Mouse (Mus musculus) forebrain, embryonic 12.5 days (tissue): Measurements from ENCODE around the gene Gm17657. TPM values are rescaled to one million over a fixed set of nuclear protein-coding genes. Genes with fewer than 3 reads are reported as not detected.
A peak's percentile ranks its signal among the peaks of the same experiment; 100 is the strongest.
"Not testable (repeated sequence)": the region's sequence is repeated elsewhere in the genome, so short reads cannot be mapped to it uniquely, and the experiment has no call there.

Experiments
- ATAC-seq: fragments of 200-750 bp; cut with Nextera tagmentation; 2 replicates; pipeline ENCODE4 v1.8.0; 2017; ENCODE audit warnings: moderate TSS enrichment; ENCODE audit not compliant: low FRiP score
- H3K27ac ChIP-seq: fragments of 300-500 bp; sonication (generic); 2 replicates; pipeline ENCODE4 v1.5.1; 2016; ENCODE audit warnings: mild to moderate bottlenecking
- H3K27me3 ChIP-seq: fragments of 300-500 bp; sonication (generic); 2 replicates; pipeline ENCODE4 v1.6.1; 2016; ENCODE audit warnings: mild to moderate bottlenecking
- H3K36me3 ChIP-seq: fragments of 300-500 bp; sonication (generic); replicated peaks from 2 replicates; pipeline ENCODE4 v1.6.1; 2016; ENCODE audit warnings: mild to moderate bottlenecking
- H3K4me1 ChIP-seq: fragments of 300-500 bp; sonication (generic); 2 replicates; pipeline ENCODE4 v1.6.1; 2016
- H3K4me2 ChIP-seq: fragments of 300-500 bp; sonication (generic); 2 replicates; pipeline ENCODE4 v1.6.1; 2016; ENCODE audit warnings: mild to moderate bottlenecking, moderate library complexity
- H3K4me3 ChIP-seq: fragments of 300-500 bp; sonication (generic); replicated peaks from 2 replicates; pipeline ENCODE4 v1.5.1; 2016; ENCODE audit warnings: mild to moderate bottlenecking
- H3K9ac ChIP-seq: fragments of 300-500 bp; sonication (generic); 2 replicates; pipeline ENCODE4 v1.6.1; 2016; ENCODE audit warnings: mild to moderate bottlenecking
- H3K9me3 ChIP-seq: fragments of 300-500 bp; sonication (generic); 2 replicates; pipeline ENCODE4 v1.6.1; 2016
- WGBS: fragments of 180-500 bp; shearing (Covaris S2); methylation state at CpG from one replicate; pipeline ENCODE4 v1.1.7; 2016; 5-methylcytosine and 5-hydroxymethylcytosine counted together
- polyA plus RNA-seq: library from polyadenylated mRNA; unstranded; fragments of >200 nt; fragmentation: Nextera tagmentation; extraction: Ambion mirVana; gene quantifications from 2 replicates; pipeline ENCODE4 v1.2.1, GENCODE M21; 2016

Gm17657 gene
- polyA plus RNA-seq, 1 experiment from 2014 or later: not detected

DNA sequence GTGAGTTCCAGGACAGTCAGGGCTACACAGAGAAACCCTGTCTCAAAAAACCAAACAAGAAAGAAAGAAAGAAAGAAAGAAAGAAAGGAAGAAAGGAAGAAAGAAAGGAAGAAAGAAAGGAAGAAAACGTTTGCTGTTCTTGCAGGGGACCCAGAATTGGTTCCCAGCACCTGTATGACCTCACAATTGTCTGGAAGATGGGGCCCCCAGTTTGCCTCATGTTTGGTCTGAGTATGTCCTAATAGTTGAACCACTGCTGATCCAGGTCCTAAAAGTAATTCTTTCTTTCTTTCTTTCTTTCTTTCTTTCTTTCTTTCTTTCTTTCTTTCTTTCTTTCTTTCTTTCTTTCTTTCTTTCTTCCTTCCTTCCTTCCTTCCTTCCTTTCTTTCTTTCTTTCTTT, 52.0 kb downstream of the Gm17657 start:
- ATAC-seq, H3K9me3 ChIP-seq, H3K4me3 ChIP-seq, H3K27ac ChIP-seq, H3K4me2 ChIP-seq, H3K9ac ChIP-seq: not testable (repeated sequence)
- H3K4me1 ChIP-seq: peaks cover 19% of the 10 kb centered on the region
- peaks cover 17% of the 10 kb centered on the region for H3K36me3 ChIP-seq
- 65% methylated on average over 1 of the region's 1 CpGs for WGBS
- H3K27me3 ChIP-seq: peaks cover 14% of the 10 kb centered on the region

DNA sequence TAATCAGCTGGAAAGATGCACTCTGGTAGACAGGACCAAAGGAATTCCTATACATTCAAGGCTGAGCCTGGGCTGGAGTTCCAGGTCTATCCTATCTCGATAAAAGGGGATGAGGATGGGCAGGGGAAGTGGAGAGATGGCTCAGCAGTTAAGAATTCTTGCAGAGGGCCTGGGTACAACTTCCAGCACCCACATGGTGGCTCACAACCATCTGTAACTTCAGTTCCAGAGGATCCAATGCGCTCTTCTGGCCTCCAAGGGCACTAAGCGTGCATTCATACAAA, 52.4 kb downstream of the Gm17657 start:
- peaks cover 17% of the 10 kb centered on the region for H3K36me3 ChIP-seq
- H3K27ac ChIP-seq: no peak overlapping the region
- no peak for ATAC-seq
- WGBS: 85% methylated on average over 3 of the region's 3 CpGs
- H3K4me2 ChIP-seq: no peak overlapping the region
- H3K9ac ChIP-seq: no peak overlapping the region
- H3K4me1 ChIP-seq: peaks cover 20% of the 10 kb centered on the region
- no peaks in the 10 kb centered on the region for H3K9me3 ChIP-seq
- no peak overlapping the region for H3K4me3 ChIP-seq
- H3K27me3 ChIP-seq: peaks cover 10% of the 10 kb centered on the region

DNA sequence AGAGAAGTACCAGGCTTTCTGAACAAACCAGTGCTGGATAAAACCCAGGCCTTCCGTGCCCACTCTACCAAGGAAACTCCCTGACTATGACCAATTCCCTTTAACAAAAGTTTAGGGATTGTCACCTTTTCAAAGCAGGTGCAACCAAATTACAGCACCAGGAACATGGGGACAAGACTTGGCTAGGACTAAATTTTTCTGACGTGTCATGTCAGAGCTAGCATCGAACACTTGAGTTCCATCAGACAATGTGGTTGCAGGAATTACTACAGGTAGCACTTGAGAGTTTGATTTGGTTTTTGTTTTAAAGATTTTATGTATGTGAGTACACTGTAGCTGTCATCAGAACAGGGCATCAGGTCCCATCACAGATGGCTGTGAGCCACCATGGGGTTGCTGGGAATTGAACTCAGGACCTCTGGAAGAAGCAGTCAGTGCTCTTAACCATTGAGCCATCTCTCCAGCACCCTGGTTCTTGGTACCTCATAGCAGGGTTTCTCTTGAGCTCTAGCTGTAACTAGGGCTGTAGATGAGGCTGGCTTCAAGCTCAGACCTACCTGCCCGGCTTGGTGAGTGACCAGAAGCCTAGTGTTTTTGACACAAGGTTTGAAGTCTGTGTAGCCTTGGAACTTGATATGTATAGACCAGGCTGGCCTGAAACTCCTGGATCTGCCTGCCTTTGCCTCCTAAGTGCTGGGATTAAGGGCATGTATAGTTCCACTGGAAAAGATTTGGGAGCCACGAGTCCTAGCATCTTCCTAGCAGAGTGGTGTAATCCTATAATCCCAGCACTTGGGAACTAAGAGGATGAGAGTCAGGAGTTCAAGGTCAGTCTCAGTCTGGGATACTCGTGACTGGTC, 53.0 kb downstream of the Gm17657 start:
- peaks cover 17% of the 10 kb centered on the region for H3K36me3 ChIP-seq
- WGBS: 84% methylated on average over 6 of the region's 6 CpGs
- no peak overlapping the region for H3K4me3 ChIP-seq
- H3K9ac ChIP-seq: no peak overlapping the region
- no peak overlapping the region for H3K4me2 ChIP-seq
- H3K9me3 ChIP-seq: no peaks in the 10 kb centered on the region
- no peak overlapping the region for H3K27ac ChIP-seq
- no peak for ATAC-seq
- H3K4me1 ChIP-seq: peaks cover 26% of the 10 kb centered on the region
- H3K27me3 ChIP-seq: peaks cover 7% of the 10 kb centered on the region; the same call in 1 of the 2 replicates

DNA sequence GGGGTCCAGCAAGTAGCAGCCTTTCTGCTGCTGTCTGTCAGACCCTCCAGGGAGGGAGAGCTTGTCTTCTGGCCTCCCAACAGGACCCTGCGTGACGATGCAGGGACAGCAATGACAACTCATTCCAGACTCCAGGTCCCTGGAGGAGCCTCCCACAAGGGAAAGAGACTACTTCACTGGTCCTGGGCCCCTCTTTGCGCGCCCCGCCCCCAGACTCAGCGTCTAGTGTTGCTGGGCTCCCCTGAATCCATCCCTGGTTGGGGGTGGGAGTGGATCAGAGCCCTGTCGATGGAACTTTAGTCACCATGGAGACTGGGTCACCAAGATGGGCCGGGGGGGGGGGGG, 54.7 kb downstream of the Gm17657 start:
- Histone ChIP-seq H3K4me1 (peaks cover 26% of the 10 kb centered on the region), H3K9ac (no peak overlapping the region), H3K27ac (no peak overlapping the region), H3K27me3 (peaks cover 3% of the 10 kb centered on the region; the same call in 1 of the 2 replicates), H3K4me3 (no peak overlapping the region), H3K9me3 (no peaks in the 10 kb centered on the region), H3K36me3 (peaks cover 17% of the 10 kb centered on the region), H3K4me2 (no peak overlapping the region)
- WGBS: 59% methylated on average over 7 of the region's 8 CpGs
- ATAC-seq: no peak

DNA sequence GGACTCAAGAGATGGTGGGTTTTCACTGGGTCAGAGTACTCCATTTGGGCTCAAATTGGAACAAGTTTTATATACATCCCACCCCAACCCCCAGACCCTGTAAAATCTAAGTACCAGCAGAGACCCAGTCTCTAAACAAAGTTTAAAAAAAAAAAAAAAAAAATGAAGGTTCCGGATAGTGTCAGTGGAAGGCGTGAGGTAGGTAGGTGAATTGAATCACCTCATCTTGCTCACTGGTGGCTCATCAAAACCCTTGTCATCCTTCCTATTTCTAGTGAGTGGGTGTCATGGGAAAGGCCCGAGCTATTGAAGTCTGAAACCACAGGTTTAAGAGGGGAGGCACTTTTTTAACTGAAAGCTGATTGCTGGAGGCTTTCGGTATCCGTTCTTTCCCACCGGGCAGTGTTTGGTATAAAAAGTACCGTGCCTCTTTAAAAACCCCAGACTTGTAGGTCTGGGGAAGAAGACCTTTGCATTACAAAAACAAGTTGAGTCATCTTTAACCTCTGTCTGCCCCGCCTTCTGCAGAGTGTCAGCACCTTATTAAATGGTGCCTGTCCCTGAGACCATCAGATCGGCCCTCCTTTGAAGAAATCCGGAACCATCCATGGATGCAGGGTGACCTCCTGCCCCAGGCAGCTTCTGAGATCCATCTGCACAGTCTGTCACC, 55.2 kb downstream of the Gm17657 start:
- 80% methylated on average over 10 of the region's 10 CpGs for WGBS
- Histone ChIP-seq H3K9ac (no peak overlapping the region), H3K4me1 (peaks cover 30% of the 10 kb centered on the region), H3K4me3 (no peak overlapping the region), H3K27me3 (no peaks in the 10 kb centered on the region), H3K36me3 (peaks cover 17% of the 10 kb centered on the region), H3K27ac (no peak overlapping the region), H3K9me3 (no peaks in the 10 kb centered on the region), H3K4me2 (no peak overlapping the region)
- ATAC-seq: no peak

DNA sequence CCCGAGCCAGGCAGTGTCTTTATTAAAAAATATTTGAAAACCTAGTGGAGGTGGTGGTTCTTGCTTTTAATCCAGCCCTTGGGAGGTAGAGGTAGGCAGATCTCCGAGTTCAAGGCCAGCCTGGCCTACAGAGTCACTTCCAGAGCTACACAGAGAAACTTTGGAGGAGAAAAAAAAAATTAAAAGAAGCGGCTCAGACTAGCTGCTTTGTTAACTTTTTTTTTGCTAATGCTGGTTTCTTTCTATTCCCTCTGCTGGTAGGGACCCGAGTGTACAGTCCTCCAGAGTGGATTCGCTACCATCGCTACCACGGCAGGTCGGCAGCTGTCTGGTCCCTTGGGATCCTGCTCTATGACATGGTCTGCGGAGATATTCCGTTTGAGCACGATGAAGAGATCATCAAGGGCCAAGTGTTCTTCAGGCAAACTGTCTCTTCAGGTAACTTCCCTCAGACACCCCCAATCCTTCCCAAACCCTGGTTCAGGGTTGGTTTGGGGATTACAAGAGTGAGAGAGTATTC, 55.9 kb downstream of the Gm17657 start:
- H3K9ac ChIP-seq: no peak overlapping the region

DNA sequence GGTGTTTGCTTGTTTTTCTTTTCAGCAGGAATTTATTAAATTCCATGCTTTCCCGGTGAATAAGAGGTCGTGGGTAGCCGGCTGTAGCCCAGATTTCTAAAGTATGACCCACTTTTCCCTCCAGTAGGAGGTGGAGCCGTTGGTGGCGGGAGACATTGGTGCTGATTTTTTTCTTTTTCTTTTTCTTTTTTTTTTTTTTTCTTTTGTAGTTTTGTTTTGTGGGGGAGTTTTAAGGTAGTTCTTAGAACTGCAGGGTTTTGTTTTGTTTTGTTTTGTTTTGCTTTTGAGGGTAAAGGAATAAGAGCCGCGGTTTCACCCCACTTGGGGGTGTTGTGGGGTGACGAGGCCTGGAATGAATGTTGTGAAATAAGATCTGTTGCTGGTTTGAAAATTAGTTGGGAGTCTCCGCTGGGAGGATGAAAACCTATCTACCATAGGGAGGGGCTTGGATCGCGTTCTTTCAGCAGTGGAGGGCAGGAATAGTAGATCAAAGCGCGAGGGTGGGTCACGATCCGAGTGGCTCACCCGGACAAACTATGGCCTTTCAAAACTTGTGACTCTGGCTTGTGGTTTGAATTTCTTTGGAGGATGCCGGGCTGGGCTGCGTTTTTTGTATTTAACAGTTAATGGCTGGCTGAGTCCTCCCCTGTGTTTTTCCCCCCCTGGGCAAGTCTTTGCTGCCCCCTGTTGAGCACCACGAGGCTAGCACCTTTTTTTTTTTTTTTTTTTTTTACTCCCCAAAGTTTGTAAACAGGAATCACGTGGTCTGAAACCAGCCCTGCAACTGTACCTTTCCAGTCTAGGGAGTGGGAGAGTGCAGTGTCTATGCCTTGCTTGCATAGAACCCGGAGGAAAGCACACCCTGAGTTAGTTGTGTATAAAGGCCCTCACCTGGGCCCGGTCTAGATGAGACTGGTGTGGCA, 56.9 kb downstream of the Gm17657 start:
- H3K4me1 ChIP-seq: peaks cover 38% of the 10 kb centered on the region
- peak overlapping the region; percentile 84 for H3K4me2 ChIP-seq
- 3% methylated on average over 22 of the region's 22 CpGs for WGBS
- peak overlapping the region; percentile 90 for H3K4me3 ChIP-seq
- peak overlapping the region; percentile 96 for H3K27ac ChIP-seq
- ATAC-seq: no peak
- no peaks in the 10 kb centered on the region for H3K9me3 ChIP-seq
- peaks cover 17% of the 10 kb centered on the region for H3K36me3 ChIP-seq
- H3K9ac ChIP-seq: peak overlapping the region; percentile 95
- no peaks in the 10 kb centered on the region for H3K27me3 ChIP-seq

More for the DNA sequence above, 55.9 kb downstream of the Gm17657 start:
- no peak for ATAC-seq
- H3K4me1 ChIP-seq: peaks cover 37% of the 10 kb centered on the region
- peak overlapping the region; percentile 90; the same call in 1 of the 2 replicates for H3K4me3 ChIP-seq
- H3K4me2 ChIP-seq: no peak overlapping the region
- WGBS: 82% methylated on average over 11 of the region's 11 CpGs
- H3K36me3 ChIP-seq: peaks cover 17% of the 10 kb centered on the region
- no peak overlapping the region for H3K27ac ChIP-seq
- no peaks in the 10 kb centered on the region for H3K27me3 ChIP-seq
- no peaks in the 10 kb centered on the region for H3K9me3 ChIP-seq

DNA sequence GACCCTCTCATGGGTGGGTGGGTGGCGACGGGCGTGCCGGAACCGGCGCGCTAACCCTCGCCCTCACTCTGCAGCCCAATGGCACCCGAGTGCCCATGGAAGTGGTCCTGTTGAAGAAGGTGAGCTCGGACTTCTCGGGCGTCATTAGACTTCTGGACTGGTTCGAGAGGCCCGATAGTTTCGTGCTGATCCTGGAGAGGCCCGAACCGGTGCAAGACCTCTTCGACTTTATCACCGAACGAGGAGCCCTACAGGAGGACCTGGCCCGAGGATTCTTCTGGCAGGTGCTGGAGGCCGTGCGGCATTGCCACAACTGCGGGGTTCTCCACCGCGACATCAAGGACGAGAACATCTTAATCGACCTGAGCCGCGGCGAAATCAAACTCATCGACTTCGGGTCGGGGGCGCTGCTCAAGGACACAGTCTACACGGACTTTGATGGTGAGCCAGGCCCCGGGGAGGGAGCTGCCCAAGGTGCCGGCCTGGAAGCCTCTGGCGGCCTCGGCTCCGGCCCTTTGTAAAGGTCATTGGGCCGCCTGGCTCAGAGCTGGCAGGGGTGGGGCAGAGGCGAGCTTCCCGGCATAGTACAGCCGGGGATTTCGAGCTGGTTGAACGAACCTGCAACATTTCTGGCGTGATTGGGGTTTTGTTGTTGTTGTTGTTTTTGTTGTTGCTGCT, 57.7 kb downstream of the Gm17657 start:
- Histone ChIP-seq H3K27me3 (no peaks in the 10 kb centered on the region), H3K27ac (peak overlapping the region; percentile 96), H3K4me2 (peak overlapping the region; percentile 84), H3K36me3 (peaks cover 17% of the 10 kb centered on the region), H3K4me1 (peaks cover 38% of the 10 kb centered on the region), H3K4me3 (peak overlapping the region; percentile 90), H3K9me3 (no peaks in the 10 kb centered on the region), H3K9ac (peak overlapping the region; percentile 95)
- no peak for ATAC-seq
- WGBS: under 1% methylated on average over 48 of the region's 48 CpGs

DNA sequence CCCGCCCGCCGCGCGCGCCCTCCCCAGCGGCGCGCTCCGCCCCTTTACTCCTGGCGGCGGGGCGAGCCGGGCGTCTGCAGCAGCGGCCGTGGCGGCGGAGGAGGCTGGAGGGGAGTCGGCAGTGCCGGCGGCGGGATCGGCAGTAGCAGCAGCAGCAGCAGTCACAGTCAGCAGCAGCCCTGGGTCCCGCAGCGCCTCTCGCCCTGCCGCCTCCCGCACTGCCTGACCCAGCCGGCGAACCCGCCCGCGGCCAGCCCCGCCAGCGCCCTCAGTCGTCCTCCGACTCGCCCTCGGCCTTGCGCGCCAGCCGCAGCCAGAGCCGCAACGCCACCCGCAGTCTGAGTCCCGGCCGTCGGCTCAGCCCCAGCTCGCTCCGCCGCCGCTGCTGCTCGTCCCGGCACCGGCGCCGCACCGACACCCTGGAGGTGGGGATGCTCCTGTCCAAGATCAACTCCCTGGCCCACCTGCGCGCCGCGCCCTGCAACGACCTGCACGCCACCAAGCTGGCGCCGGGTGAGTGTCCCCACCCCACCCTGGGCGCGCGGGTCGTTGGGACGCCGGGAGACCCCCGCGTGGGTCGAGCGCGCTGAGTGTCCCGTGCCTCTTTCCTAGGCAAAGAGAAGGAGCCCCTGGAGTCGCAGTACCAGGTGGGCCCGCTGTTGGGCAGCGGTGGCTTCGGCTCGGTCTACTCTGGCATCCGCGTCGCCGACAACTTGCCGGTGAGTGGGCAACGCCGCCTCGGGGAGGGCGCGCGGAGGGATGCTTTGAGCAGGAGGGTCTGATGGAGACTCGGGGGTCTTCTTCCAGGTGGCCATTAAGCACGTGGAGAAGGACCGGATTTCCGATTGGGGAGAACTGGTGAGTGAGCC, 58.5 kb downstream of the Gm17657 start, which contains the start of gene Pim1:
Gene Pim1 (plus strand): TSS at position 41 of the 869 bp plus-strand sequence.
- H3K4me2 ChIP-seq: peak within 1 kb of the TSS; percentile 84
- H3K9ac ChIP-seq: peak within 1 kb of the TSS; percentile 95
- no peak; the same call in none of the 2 replicates for ATAC-seq
- under 1% methylated on average over 82 of the region's 99 CpGs for WGBS
- peak within 1 kb of the TSS; percentile 90 for H3K4me3 ChIP-seq
- no peaks in the 10 kb centered on the region for H3K27me3 ChIP-seq
- peaks cover 14% of the 10 kb centered on the region for H3K36me3 ChIP-seq
- no peaks in the 10 kb centered on the region for H3K9me3 ChIP-seq
- peak within 1 kb of the TSS; percentile 96 for H3K27ac ChIP-seq
- peaks cover 38% of the 10 kb centered on the region for H3K4me1 ChIP-seq

DNA sequence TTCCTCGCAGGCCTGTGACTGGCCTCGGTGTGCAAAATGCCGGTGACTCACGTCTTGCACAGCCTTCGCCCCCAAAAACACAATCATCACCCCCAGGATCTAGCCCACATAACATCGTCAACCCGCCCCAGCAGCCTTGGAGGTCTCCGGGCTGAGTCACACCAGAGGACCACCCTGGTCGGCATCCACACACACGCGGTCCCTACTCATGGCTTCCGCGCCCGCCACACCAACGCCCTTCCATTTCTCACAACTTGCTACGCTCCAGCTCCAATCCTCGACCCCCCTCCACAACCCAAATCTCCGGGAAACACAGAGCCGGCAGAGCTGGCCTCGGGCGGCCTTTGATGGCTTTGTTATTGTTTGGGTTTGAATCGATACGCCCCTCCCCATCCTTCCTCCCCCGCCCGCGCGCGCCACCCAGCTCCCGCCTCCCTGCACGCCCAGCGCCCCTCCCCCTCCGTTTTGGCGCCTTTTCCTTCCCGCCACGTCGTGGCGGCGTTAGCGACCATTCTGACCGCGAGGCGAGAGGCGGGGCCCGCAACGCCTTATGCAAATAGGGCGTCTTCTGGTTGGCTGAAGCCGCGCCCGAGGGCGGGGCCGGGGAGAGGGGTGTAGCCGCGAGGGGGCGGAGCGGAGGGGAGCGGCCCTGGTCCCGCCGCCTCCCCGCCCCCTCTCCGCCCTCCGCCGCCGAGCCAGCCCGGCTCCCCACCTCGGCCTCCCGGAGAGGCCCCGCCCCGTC, 59.3 kb downstream of the Gm17657 start:
- H3K4me1 ChIP-seq: peaks cover 38% of the 10 kb centered on the region
- H3K27me3 ChIP-seq: no peaks in the 10 kb centered on the region
- H3K36me3 ChIP-seq: peaks cover 14% of the 10 kb centered on the region
- H3K27ac ChIP-seq: peak overlapping the region; percentile 96
- H3K4me2 ChIP-seq: peak overlapping the region; percentile 84
- peak; percentile 92 for ATAC-seq
- peak overlapping the region; percentile 95 for H3K9ac ChIP-seq
- WGBS: 1% methylated on average over 51 of the region's 68 CpGs
- no peaks in the 10 kb centered on the region for H3K9me3 ChIP-seq
- H3K4me3 ChIP-seq: peak overlapping the region; percentile 90
